Mouse (Mus musculus) brain, embryonic 18.5 days (tissue): Measurements from ENCODE around the gene Zfp59.
"Not testable (repeated sequence)": the region's sequence is repeated elsewhere in the genome, so short reads cannot be mapped to it uniquely, and the experiment has no call there.

ENCODE experiments used
- DNase-seq: peaks from one replicate; pipeline ENCODE4 v3.0.0-alpha.2; 2012; ENCODE audit warnings: low read depth, low spot score

Zfp59 gene

DNA sequence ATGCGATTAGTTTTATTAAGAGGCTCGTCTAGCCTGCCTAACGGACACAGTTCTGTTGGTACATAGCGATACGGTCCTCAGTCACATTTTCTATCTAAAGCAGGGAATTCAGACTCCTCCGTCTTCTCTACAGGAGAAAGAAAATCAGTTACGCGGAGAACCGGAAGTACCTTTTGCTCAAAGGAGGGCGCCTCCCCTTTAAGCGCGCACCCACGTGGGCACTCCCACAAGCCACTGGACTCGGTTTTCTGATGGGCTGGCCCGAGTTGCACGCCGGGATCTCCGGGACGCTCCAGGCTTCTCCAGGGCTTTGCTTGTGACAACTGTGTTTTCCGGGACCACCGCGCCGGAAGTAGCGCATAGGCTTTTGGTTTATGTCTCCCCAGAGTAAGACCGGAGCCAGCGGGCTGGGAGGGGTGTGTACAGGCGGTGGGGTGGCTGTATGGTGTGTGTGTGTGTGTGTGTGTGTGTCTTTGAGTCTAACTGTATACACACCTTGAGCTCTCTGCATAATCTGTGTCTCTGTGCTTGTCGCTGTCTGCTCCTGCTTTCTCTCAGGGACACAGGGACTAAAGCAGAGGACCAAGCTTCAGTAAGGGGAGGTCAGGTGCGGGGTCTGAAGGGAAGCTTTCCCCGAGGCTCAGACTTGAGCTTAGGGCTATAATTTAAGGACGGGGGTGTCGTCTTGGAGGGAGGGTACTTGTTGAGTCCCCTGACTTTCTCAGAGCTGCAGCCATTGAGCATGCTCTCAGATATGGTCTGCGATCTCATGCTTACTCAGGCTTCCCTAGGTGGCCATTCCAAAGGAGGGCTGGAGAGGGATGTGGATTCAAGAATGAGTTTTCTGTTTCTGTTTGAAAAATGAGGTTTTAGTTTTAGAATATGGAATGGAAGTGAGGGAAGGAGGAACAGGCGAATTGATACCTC lies at the start of gene Zfp59:
Gene Zfp59 (plus strand): TSS at position 285 of the 927 bp plus-strand sequence.
- peak; percentile 84 for DNase-seq

DNA sequence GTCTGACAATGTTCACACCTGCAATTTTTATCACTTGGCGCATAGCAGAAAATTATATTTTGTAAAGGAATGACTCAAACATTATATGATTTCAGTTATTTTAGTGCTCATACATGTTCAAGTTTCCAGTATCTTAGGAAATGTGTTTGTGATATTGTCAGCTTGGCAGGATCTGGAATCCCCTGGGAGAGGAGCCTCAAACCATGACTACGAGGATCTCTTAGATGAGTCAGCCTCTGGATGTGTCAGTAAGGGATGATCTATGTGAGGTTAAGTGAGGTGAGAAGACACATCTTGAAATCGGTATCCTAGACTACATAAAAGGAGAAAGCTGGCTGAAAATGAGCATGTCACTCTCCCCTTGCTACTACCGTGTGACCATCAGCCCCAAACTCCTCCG lies 49.1 kb upstream of the Zfp59 start:
- DNase-seq: no peak

DNA sequence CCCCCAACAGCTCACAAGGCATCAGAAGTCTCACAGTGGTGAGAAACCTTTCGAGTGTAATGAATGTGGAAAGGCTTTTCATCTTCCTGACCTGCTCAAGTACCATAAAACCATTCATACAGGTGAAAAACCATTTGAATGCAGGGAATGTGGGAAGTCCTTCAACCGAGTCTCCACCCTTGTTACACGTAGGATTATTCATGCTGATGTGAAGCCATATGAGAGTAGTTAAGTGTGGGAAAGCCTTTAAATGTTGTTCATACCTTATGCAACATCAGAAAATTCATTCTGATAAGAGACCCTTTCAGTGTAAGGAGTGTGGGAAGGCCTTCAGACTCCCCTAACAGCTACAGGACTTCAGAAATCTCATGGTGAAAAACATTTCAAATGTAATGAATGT lies 44.5 kb upstream of the Zfp59 start:
- not testable (repeated sequence) for DNase-seq

DNA sequence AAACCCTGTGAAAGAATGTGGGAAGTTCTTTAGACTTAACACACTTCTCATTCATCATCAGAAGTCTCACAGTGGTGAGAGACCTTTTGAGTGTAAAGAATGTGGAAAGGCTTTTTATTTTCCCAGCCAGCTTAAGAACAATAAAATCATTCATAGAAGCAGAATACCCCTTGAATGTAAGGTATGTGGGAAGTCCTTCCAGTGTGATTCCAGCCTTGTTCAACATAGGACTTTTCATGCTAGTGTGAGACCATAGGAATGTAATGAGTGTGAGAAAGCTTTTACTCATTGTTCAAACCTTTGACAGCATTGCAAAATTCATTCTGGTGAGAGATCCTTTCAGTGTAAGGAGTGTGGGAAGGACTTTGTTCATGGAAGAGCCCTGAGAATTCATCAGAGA lies 43.8 kb upstream of the Zfp59 start:
- no peak for DNase-seq

DNA sequence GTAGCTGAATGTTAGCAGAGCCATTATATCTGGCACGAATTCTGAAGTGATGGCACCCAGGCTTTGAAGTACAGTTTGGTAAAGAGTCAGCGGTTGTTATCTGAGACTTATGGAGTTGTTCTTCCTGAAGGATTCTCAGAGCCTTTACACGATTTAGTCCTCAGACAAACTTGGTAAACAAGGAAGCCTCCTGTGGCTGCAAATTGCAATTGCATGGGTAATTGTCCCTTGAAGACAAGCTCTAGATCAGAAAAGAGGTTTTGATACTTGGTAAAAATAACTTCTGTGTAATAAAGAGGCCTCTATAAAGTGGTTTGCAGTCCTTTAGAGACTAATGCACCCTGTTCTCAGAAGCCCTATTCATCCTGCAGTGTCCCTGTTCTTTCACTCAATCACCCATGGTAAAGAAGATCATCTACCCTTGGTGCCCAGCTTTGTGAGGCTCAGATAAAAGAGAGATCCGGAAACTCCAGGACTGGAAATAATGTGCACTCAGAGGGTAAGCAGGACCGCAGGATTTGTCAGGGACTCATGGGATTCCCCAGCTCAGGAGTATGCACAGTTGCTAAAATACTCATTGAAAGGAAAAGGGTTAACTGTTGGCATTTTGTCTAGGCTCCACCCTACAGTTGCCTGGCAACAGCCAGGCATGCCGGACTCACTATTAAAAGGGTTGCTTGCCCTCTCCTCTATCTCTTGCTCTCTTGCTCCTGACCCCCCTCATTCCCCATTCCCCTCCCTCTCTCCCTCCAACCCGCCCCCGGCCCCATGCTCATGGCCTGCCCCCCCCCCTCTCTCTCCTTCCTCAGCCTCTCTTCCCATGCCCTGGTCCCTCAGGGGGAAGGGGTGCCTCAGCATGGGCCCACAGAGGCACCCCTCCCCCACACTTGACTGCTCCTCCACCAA lies 40.2 kb upstream of the Zfp59 start:
- DNase-seq: no peak

DNA sequence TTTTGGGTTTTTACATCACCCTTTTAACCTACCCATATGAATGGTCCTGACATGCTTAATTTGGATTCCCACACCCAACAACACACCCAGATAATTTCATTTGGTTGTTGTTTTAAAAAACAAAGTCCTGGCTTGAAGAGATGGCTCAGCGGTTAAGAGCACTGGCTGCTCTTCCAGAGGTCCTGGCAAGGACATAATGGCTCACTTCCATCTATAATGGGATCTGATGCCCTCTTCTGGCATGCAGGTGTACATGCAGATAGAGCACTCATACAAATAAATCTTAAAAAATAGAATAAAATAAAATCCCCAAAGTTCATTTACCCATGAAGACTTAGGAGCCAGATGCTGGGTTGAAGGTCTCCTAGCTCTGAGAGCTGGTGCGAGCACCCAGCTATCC lies 37.3 kb upstream of the Zfp59 start:
- DNase-seq: no peak

DNA sequence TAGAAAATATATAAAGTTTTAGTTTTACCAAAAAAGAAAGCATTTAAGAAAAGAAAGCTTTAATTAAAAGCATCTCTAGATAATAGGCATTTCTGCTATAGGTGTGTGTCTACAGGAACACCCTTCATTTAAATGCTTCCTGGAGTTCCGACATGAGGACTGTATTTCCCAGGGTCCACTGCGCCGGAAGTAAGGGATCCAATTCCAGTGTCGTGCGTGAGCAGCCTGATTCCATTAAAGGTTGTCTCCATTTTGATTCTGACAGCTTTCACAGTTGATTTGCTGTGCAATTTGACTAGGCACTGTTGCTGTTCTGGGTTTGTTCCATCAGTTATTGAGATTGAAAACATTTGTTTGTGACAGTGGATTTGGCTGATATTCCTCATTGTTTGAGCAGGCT lies 35.4 kb upstream of the Zfp59 start:
- no peak for DNase-seq

DNA sequence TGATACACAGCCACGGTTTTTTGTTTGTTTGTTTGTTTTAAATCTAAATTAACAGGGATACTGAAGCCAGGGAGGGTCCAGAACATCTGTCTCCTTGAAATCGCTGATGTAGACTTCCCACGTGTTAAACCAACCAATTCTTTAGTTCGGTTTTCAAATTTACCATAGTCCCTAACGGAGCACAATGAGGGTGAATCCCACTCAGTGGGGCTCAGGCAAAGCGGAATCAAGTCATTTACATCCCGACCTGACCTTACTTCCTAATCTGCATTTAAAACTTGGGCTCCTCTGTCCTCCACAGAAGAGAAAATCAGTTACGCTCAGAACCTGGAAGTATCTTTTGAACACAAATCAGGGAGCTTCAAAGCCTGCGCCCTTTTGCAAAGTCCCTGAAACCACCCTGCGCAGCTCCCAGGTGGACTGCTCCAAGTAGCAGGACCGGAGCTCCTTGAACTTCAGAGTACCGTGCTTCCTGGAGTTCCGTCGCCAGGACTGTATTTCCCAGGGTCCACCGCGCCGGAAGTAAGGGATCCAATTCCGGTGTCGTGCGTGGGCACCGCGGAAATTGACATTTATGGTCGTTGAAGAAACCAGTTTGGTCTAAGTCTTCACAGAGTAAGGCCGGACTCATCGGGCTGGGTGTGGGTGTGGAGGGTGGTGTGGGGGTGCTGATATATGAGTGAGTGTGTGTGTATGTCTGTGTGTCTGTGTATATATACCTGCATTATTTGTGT lies 33.9 kb upstream of the Zfp59 start:
- DNase-seq: peak; percentile 54

DNA sequence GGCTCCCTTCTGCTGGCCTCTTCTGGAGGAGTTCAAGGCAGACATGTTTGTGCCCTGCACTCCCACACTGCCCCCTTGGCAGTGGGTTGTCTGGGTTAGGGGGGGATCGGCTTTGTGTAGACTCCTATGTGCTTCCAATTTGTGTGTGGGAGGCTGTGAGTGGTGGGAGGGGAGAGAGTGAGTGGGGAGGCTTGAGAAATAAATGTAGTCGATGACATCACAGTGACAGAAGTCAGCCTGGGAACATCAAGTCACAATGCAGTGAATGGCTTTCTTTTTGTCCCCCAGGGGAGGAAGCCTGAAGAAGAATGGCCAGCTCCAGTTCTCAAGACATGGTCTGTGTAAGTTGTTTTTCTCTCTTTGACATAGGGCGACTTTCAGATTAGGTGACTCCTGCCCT lies 31.5 kb upstream of the Zfp59 start, which contains the start of gene Zfp626:
Gene Zfp626 (plus strand): TSS at position 301 of the 400 bp plus-strand sequence.
- DNase-seq: not testable (repeated sequence)

DNA sequence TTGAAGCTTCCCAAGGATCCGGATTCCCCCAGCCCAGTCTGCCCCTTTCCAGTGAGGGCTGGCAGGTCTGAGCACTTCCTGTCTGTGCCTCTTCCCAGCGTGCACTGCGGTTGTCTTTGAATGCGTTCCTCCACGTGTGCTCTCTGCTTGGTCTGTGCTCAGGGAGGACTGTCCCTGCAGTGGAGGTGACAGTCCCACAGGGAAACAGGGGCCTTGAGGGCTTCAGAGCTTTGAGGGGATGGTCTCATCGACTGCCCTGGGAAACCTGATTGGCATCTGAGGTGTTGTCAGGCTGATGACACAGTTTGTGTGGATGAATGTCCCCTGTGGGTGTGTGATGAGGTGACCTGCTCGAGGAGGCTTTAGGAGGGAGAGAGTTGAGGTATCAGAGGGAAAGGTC lies 31.1 kb upstream of the Zfp59 start:
- not testable (repeated sequence) for DNase-seq

DNA sequence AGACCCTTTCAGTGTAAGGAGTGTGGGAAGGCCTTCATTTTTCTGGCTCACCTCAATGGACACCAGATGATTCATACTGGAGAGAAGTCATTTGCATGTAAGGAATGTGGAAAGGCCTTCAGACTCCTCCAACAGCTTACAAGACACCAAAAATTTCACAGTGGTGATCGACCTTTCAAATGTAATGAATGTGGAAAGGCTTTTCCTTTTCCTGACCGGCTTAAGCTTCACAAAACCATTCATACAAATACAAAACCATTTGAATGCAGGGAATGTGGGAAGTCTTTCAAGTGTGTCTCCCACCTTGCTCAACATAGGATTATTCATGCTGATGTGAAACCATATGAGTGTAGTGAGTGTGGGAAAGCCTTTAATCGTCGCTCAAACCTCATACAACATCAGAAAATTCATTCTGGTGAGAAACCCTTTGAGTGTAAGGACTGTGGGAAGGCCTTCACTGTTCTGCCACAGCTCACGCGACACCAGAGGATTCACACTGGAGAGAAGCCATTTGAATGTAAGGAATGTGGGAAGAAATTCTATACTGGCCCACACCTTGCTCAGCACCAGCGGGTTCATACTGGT lies 19.8 kb upstream of the Zfp59 start:
- no peak for DNase-seq

DNA sequence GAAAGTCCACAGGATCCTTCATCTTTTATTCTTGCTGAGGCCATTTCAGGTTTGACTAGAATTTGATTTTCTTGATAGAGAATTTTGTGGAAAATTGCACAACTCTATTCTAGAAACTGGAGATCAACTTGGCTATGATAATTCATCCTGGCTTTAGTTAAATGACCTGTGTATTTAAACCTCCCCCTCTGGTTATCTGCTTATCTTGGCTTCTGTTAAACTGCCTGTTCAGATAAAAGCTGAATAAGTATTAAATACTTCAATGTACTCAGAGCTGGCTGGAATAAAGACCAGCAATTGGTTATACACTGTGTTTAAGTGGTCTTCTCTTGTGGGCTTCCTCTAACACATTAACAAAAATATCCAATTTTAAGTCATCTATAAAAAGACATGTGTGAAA lies 15.8 kb upstream of the Zfp59 start:
- no peak for DNase-seq

DNA sequence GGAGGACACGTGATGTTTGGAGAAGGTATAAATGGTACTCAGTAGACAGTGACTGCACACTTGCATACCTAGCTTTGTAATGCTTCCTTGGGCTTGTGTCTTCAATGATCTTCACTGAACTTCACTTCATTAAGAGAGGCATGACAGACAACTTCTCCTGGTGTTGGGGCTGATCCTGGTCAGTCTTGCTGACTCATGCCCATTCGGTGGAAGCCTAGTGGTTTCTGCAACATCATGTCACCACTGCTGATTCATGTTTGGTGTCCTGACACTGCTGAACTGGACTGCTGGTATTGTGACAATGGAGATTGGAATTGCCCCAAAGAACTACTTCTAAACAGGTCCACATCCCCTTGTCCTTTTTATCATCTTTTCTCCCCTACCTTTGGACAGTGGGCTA lies 4.3 kb upstream of the Zfp59 start:
- no peak for DNase-seq

DNA sequence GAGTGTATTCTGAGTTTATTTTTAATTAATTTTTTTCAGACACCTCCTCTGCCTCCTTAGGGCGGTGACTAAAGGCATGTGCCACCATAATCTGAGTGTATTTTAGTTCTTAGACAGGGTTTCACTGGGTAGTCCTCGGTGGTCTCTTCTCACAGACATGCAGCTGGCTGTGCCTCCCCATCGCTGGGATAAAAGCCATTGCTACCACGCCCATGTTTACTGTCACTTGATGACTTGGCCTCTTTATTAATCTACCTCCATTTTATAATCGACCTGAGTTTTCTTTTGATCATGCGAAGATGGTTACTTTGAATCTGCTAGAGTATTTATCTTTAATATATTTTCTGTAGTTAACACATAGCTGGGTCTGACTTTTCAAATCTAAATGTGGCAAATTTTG lies 511 bp upstream of the Zfp59 start:
- no peak for DNase-seq

DNA sequence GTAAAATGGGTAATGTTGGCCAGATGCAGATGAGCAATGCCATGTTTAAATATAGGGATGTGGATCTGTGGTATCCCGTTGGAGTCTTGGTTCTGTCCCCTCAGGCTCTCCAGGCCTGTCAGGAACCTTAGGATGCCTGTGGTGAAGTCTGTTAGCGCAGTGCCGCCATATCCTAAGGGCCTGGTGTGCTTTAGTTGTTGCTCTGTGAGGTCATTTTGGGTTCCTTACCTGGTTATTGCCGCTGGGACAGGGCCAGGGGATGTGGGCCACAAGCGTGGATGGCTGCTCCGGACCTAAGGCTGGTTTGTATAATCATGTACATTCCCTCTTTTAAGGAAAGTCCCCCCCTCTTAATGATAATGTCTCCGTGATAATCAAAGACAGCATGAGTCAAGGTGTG lies 1.2 kb downstream of the Zfp59 start:
- no peak for DNase-seq

DNA sequence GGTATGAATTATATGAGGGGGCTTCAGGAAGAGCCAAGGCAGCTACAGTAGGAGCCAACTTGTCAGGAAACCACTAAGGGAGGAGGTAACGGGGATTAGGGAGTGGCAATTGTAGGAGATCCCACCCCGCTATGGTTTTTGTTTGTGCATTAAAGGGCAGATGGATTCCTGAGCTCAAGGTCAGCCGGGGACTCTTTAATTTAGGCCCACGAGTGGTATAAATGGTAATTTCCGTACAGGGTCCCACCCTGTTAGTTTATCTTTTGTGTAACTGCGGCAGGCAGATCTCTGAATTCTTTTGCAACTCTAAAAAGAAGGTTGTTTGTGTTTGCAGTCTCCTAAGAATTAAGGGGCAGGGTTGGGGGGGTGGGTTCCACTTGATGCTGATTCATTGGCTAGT lies 1.7 kb downstream of the Zfp59 start:
- no peak for DNase-seq

DNA sequence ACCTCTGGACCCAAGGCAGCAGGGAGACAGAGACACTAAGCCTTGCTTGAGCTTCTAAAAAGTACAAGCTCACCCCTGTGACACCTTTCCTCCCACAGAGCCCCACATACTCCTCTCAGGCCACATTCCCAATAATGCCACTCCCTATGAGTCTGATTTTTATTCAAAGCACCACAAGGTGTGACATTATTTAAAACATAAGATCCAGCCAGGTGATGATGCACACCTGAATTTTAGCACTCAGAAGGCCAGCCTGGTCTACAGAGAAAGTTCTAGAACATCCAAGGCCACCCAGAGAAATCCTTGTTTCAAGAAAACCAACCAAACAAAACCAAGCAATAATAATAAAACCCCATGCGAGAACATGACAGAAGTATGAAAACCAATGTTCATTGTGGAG lies 18.8 kb downstream of the Zfp59 start, which contains the start of gene Zfp607a:
Gene Zfp607a (plus strand): TSS at position 301 of the 400 bp plus-strand sequence.
- DNase-seq: no peak

DNA sequence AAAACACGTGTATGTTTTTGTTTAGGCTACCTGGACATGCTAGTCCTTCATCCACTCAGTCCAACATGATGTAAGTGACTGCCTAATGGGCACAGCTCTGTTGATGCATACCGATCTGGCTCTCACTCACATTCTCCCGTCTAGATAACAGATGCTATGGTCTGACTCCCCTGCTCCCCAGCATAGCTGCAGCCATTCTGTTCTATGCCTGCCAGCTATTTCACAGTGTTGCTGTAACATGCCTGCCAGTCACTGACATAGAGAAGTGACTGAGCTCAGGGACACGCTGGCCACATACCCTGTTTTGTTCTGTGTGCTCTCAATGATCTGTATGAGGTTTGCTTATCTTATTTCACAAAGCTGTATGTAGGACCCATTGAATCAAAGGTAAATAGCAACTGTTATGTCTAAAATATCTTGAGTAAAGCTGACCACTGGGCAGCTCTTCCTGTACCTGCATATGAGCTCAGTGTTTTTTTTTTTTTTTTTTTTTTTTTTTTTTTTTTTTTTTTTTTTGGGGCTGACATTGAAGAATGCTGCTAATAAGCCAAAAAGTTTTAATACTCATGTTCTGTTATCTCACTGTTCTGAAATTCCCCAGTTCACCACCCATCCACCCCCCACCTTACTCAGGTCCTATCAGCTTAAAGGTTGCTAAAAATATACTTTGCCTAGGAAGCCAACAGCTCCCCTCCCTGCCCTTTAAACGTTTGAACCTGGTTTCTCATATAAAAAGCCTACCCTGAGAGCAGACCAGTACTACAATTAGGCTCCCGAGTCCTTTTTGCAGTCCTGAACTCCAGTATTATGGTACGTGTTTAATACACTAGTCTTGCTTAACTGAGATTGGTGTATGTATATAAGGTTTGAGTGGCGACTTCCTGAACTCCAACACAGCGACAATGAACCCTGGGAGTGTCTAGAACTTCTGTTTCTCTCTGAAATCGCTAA lies 21.2 kb downstream of the Zfp59 start:
- no peak for DNase-seq

DNA sequence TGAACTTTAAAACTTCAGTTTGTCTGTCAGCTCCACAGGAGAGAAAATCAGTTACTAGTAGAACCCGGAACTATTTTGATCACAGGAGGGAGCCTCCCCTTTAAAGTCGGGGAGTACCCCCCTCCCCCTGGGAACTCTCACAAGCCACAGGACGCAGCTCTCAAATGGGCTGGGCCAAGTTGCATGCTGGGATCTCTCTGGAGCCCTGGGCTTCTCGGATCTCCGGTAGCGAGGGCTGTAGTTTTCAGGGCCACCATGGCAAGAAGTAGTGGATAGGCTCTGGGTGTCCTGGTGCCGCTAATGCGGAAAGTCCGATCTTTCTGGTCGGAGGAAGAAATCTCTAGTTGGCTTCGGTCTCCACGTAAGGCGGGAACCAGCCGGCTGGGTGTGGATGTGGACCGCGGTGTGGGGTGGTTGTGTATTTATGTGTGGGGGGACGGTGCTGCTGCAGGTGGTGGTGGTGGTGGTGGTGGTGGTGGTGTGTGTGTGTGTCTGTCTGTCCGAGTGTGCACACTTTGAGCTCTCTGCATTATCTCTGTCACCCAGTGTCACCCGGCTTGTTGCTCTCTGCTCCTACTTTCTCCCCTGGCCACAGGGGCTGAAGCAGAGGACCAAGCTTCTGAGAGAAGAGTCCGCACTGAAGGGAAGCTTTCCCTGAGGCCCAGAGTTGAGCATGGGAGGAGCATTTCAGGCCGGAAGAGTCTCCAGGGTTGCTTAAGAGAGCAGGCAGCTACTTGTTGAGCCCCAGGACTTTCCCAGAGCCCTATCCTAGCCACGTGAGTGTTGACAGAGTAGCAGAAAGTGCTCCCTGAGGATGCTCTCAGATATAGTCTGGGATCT lies 22.2 kb downstream of the Zfp59 start:
- DNase-seq: no peak
